Mouse (Mus musculus): ENCODE measurements around the gene Papss1. TPM values are rescaled to one million over a fixed set of nuclear protein-coding genes. Genes with fewer than 3 reads are reported as not detected.
"Not testable (repeated sequence)": the region's sequence is repeated elsewhere in the genome, so short reads cannot be mapped to it uniquely, and the experiment has no call there.

Gene Papss1
- polyA plus RNA-seq (2015; fragmentation: Nextera tagmentation; extraction: Ambion mirVana) = 128 and 135 TPM in 2 replicates

DNA sequence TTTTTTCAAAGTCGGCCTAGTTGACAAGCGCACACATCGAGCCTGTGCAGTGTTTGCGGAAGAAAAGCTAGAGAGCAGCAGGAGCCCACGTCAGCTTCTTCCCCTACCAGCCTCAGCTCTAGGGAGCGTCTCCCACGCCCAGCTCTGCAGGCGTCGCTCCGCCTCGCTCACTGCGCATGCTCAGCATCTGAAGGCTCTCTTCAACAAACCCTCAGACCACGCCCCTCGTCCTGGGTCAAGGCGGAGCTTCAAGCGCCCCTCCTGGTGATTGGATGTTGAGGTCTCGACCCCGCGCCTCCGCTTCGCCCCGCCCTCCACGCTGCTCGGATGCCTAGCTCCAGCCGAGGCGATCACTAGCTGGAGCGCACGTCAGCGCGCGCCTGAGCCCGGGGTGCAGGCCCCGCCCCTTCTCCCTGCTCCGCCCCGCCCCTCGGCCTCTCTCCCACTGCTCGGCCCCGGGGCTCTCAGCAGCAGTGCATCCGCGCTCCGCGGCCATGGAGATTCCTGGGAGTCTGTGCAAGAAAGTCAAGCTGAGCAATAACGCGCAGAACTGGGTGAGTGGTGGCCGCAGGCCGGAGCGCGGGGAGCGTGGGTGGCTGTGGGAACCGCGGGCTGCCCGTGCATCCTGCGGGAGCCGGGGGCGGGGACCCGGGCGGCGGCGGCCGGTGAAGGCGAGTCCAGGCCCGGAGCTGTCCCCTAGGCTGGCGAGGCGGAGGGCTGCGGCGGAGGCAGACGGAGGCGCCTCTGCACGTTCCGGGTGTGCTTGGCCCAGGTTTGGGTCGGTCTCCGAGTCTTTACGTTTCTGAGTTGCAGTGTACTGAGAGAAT, at the start of gene Papss1:
Papss1 (plus strand) TSS at position 339 of the 827 bp plus-strand sequence.
- Histone ChIP-seq H3K4me2 (peak within 1 kb of the TSS; percentile 62), H3K27me3 (replicated peaks) (no peaks in the 10 kb centered on the region), H3K27ac (replicated peaks) (peak within 1 kb of the TSS; percentile 97), H3K4me3 (replicated peaks) (peak within 1 kb of the TSS; percentile 76), H3K9me3 (replicated peaks) (no peaks in the 10 kb centered on the region), H3K4me1 (peaks cover 22% of the 10 kb centered on the region), H3K36me3 (0 out of 2 replicates have a peak, but pooled peaks cover 2% of the 10 kb centered on the region), H3K9ac (replicated peaks) (peak within 1 kb of the TSS; percentile 84)
- 1% methylated on average over 71 of the region's 73 CpGs for WGBS
- peak; percentile 99 for ATAC-seq (ENCODE audit: low FRiP score)

DNA sequence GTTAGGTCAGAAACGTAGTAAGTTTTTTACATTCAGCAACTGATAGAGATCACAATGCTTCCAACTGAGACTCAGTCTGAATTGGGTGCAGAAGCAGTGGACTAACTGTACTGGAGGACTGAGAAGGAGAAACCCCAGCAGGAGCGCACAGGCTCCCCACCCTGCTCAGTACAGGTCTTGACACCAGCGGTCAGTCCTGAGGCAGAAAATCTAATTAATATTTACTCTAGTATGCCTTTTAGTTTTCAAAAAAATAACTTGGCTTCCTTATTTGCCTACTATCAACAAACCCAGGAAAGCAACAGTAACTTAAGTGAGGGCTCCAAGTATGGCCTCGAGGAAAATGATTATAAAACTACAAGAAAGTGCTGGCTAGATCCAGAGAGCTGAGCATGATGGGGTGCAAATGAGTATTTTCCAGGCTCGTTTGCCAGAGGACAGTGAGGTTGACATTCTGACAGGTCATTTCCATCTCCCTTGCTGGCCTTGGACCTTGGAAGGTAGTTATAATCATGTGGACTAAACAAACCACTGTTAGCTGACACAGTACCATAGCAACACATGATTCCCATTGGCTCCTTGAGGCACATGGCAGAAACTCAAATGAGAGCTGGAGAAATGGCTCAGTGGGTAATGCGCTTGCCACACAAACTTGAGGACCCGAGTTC, 48.1 kb upstream of the Papss1 start:
- ATAC-seq (ENCODE audit: low FRiP score) = no peak
- Histone ChIP-seq H3K27ac (replicated peaks) (no peak overlapping the region), H3K4me2 (no peak overlapping the region), H3K36me3 (no peaks in the 10 kb centered on the region), H3K9me3 (replicated peaks) (no peaks in the 10 kb centered on the region), H3K4me3 (replicated peaks) (no peak overlapping the region), H3K27me3 (replicated peaks) (no peaks in the 10 kb centered on the region; the same call in 1 of the 2 replicates), H3K9ac (replicated peaks) (no peak overlapping the region), H3K4me1 (no peaks in the 10 kb centered on the region)
- WGBS = 88% methylated on average over 7 of the region's 7 CpGs

DNA sequence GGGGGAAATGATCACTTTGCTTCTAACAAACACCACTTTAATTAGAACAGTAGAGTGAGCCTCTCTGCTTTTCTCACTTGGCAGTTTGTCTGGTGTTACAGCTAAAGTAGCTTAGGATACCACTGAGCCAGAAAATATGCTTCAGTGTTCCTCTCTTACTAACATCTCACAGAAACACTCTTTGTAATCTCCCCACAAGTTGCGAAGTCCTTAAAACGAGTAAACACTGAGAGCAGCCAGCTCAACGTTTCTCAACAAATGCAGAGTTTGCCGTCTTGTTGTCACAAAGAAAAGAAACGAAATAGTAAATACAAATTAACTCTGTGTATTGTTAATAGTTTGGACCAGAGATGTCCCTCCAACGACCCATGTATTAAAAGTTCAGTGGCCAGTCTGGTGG, 46.8 kb upstream of the Papss1 start:
- no peak overlapping the region for H3K4me3 ChIP-seq (replicated peaks)
- no peaks in the 10 kb centered on the region for H3K27me3 ChIP-seq (replicated peaks)
- H3K4me2 ChIP-seq = no peak overlapping the region
- H3K9ac ChIP-seq (replicated peaks) = no peak overlapping the region
- 76% methylated on average over 6 of the region's 6 CpGs for WGBS
- H3K27ac ChIP-seq (replicated peaks) = no peak overlapping the region
- no peaks in the 10 kb centered on the region for H3K36me3 ChIP-seq
- no peaks in the 10 kb centered on the region for H3K9me3 ChIP-seq (replicated peaks)
- ATAC-seq (ENCODE audit: low FRiP score) = no peak
- no peaks in the 10 kb centered on the region for H3K4me1 ChIP-seq

GRCm38 (mm10) chr3:131521206-131521605, 43.4 kb upstream of the Papss1 start:
- no peaks in the 10 kb centered on the region for H3K4me1 ChIP-seq
- no peak overlapping the region for H3K4me2 ChIP-seq
- 67% methylated on average over 4 of the region's 4 CpGs for WGBS
- H3K36me3 ChIP-seq = no peaks in the 10 kb centered on the region
- ATAC-seq (ENCODE audit: low FRiP score) = no peak
- H3K27me3 ChIP-seq (replicated peaks) = no peaks in the 10 kb centered on the region
- H3K27ac ChIP-seq (replicated peaks) = no peak overlapping the region
- H3K9ac ChIP-seq (replicated peaks) = no peak overlapping the region
- no peak overlapping the region for H3K4me3 ChIP-seq (replicated peaks)
- H3K9me3 ChIP-seq (replicated peaks) = no peaks in the 10 kb centered on the region

GRCm38 (mm10) chr3:131522243-131522642, 42.3 kb upstream of the Papss1 start:
- Histone ChIP-seq H3K27me3 (replicated peaks) (no peaks in the 10 kb centered on the region), H3K4me3 (replicated peaks) (no peak overlapping the region), H3K9me3 (replicated peaks) (no peaks in the 10 kb centered on the region), H3K4me1 (no peaks in the 10 kb centered on the region), H3K36me3 (no peaks in the 10 kb centered on the region), H3K9ac (replicated peaks) (no peak overlapping the region), H3K27ac (replicated peaks) (no peak overlapping the region), H3K4me2 (no peak overlapping the region)
- WGBS = 77% methylated on average over 7 of the region's 7 CpGs
- ATAC-seq (ENCODE audit: low FRiP score) = no peak

- Histone ChIP-seq H3K4me3 (replicated peaks) (no peak overlapping the region), H3K27me3 (replicated peaks) (no peaks in the 10 kb centered on the region), H3K4me1 (no peaks in the 10 kb centered on the region), H3K9ac (replicated peaks) (no peak overlapping the region), H3K27ac (replicated peaks) (no peak overlapping the region), H3K9me3 (replicated peaks) (no peaks in the 10 kb centered on the region), H3K4me2 (no peak overlapping the region), H3K36me3 (no peaks in the 10 kb centered on the region)
- WGBS = 84% methylated on average over 9 of the region's 9 CpGs
- ATAC-seq (ENCODE audit: low FRiP score) = no peak
Observed at GRCm38 (mm10) chr3:131523749-131524148, 40.8 kb upstream of the Papss1 start.

GRCm38 (mm10) chr3:131524210-131524609, 40.4 kb upstream of the Papss1 start:
- Histone ChIP-seq H3K4me3 (replicated peaks) (no peak overlapping the region), H3K27me3 (replicated peaks) (no peaks in the 10 kb centered on the region), H3K9me3 (replicated peaks) (no peaks in the 10 kb centered on the region), H3K36me3 (no peaks in the 10 kb centered on the region), H3K9ac (replicated peaks) (no peak overlapping the region), H3K27ac (replicated peaks) (no peak overlapping the region), H3K4me1 (no peaks in the 10 kb centered on the region), H3K4me2 (no peak overlapping the region)
- 81% methylated on average over 5 of the region's 5 CpGs for WGBS
- no peak for ATAC-seq (ENCODE audit: low FRiP score)

- H3K9me3 ChIP-seq (replicated peaks) = no peaks in the 10 kb centered on the region
- no peak overlapping the region for H3K4me2 ChIP-seq
- 23% methylated on average over 11 of the region's 11 CpGs for WGBS
- H3K36me3 ChIP-seq = no peaks in the 10 kb centered on the region
- H3K9ac ChIP-seq (replicated peaks) = no peak overlapping the region
- H3K27me3 ChIP-seq (replicated peaks) = no peaks in the 10 kb centered on the region
- H3K4me3 ChIP-seq (replicated peaks) = no peak overlapping the region
- no peak for ATAC-seq (ENCODE audit: low FRiP score)
- H3K27ac ChIP-seq (replicated peaks) = no peak overlapping the region
- peaks cover 3% of the 10 kb centered on the region; the same call in 1 of the 2 replicates for H3K4me1 ChIP-seq
Observed at GRCm38 (mm10) chr3:131524779-131525178, 39.8 kb upstream of the Papss1 start.

- no peak overlapping the region for H3K9ac ChIP-seq (replicated peaks)
- peaks cover 4% of the 10 kb centered on the region; the same call in 1 of the 2 replicates for H3K4me1 ChIP-seq
- no peak overlapping the region for H3K4me2 ChIP-seq
- H3K27me3 ChIP-seq (replicated peaks) = no peaks in the 10 kb centered on the region
- H3K4me3 ChIP-seq (replicated peaks) = no peak overlapping the region
- 88% methylated on average over 3 of the region's 3 CpGs for WGBS
- H3K27ac ChIP-seq (replicated peaks) = no peak overlapping the region
- no peaks in the 10 kb centered on the region for H3K9me3 ChIP-seq (replicated peaks)
- ATAC-seq (ENCODE audit: low FRiP score) = no peak
- H3K36me3 ChIP-seq = no peaks in the 10 kb centered on the region
Observed at GRCm38 (mm10) chr3:131525229-131525628, 39.3 kb upstream of the Papss1 start.

DNA sequence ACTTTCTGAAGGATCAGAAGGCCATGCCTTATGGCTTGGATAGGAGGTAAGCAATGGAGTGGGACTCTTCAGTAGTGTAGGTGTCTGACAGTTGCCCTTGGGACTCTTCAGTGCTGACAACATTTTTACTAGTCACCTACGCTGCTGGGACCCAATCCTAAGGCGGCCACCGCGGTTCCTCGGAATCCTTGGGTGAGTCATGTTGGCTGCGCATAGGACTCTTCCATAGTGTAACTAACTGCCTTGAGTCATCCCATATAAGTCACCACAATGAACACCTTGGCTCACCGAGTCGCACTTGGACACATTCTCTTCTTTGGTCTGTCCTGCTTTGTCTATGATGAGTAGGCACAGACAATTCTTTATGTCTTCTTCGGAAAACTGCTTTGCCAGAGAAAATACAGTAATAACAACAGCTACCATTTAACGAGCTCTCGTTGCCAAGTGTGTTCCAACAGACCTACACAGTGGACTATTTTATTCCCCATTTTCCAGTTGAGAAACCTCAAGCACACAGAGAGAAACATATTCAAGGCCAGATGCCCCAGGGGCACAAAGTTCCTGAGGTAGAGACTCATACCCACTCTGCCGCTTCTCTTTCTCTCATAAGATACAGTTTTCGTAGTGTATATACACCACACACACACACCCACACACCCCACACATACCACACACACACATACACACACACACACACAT, 23.2 kb upstream of the Papss1 start:
- H3K4me2 ChIP-seq = no peak overlapping the region
- no peak overlapping the region for H3K9ac ChIP-seq (replicated peaks)
- no peak overlapping the region for H3K4me3 ChIP-seq (replicated peaks)
- no peak overlapping the region for H3K27ac ChIP-seq (replicated peaks)
- H3K9me3 ChIP-seq (replicated peaks) = no peaks in the 10 kb centered on the region
- WGBS = 88% methylated on average over 13 of the region's 13 CpGs
- no peaks in the 10 kb centered on the region for H3K36me3 ChIP-seq
- peak; percentile 3; the same call in 1 of the 2 replicates for ATAC-seq (ENCODE audit: low FRiP score)
- no peaks in the 10 kb centered on the region for H3K27me3 ChIP-seq (replicated peaks)
- H3K4me1 ChIP-seq = no peaks in the 10 kb centered on the region

- H3K27ac ChIP-seq (replicated peaks); H3K4me3 ChIP-seq (replicated peaks); H3K9me3 ChIP-seq (replicated peaks); H3K4me2 ChIP-seq; ATAC-seq (ENCODE audit: low FRiP score); H3K36me3 ChIP-seq; H3K9ac ChIP-seq (replicated peaks); H3K4me1 ChIP-seq; H3K27me3 ChIP-seq (replicated peaks): not testable (repeated sequence)
- 96% methylated on average over 17 of the region's 17 CpGs for WGBS
Observed at GRCm38 (mm10) chr3:131547562-131547961, 17.0 kb upstream of the Papss1 start.

Measured in neural tube, embryonic 15.5 days (tissue).